Mouse (Mus musculus) intestine, postnatal 0 days (tissue): ENCODE data around the gene Sh3bgrl. TPM values are rescaled to one million over a fixed set of nuclear protein-coding genes. Genes with fewer than 3 reads are reported as not detected.
"Not testable (repeated sequence)": the region's sequence is repeated elsewhere in the genome, so short reads cannot be mapped to it uniquely, and the experiment has no call there.

ENCODE experiments used
- ATAC-seq: fragments of 200-750 bp; cut with Nextera tagmentation; 2 replicates; pipeline ENCODE4 v1.8.0; 2017; ENCODE audit warnings: mild to moderate bottlenecking, moderate TSS enrichment, moderate library complexity
- H3K27ac ChIP-seq: fragments of 300-500 bp; sonication (generic); 2 replicates; pipeline ENCODE4 v1.5.1; 2014; ENCODE audit warnings: mild to moderate bottlenecking, low read depth, low read length, moderate library complexity
- H3K27me3 ChIP-seq: fragments of 300-500 bp; sonication (generic); replicated peaks from 2 replicates; pipeline ENCODE4 v1.6.1; 2014; ENCODE audit warnings: low read length, mixed read lengths; ENCODE audit not compliant: control insufficient read depth, insufficient read depth
- H3K36me3 ChIP-seq: fragments of 300-500 bp; sonication (generic); 2 replicates; pipeline ENCODE4 v1.6.1; 2014; ENCODE audit warnings: mild to moderate bottlenecking, moderate library complexity; ENCODE audit not compliant: control insufficient read depth, insufficient read depth
- H3K4me1 ChIP-seq: fragments of 300-500 bp; sonication (generic); replicated peaks from 2 replicates; pipeline ENCODE4 v1.6.1; 2014; ENCODE audit warnings: antibody characterized with exemption, low read length, mixed read lengths; ENCODE audit not compliant: control insufficient read depth, insufficient read depth
- H3K4me2 ChIP-seq: fragments of 300-500 bp; sonication (generic); replicated peaks from 2 replicates; pipeline ENCODE4 v1.6.1; 2014; ENCODE audit warnings: low read depth, mild to moderate bottlenecking, moderate library complexity
- H3K4me3 ChIP-seq: fragments of 300-500 bp; sonication (generic); 2 replicates; pipeline ENCODE4 v1.5.1; 2014; ENCODE audit warnings: low read depth, low read length
- H3K9ac ChIP-seq: fragments of 300-500 bp; sonication (generic); 2 replicates; pipeline ENCODE4 v1.6.1; 2014; ENCODE audit warnings: mild to moderate bottlenecking, low read depth, low read length
- H3K9me3 ChIP-seq: fragments of 300-500 bp; sonication (generic); 2 replicates; pipeline ENCODE4 v1.6.1; 2016; ENCODE audit warnings: mixed run types; ENCODE audit not compliant: control insufficient read depth
- CTCF ChIP-seq: sonication (generic); IDR thresholded peaks from 2 replicates; pipeline ENCODE4 v1.5.1; 2016; ENCODE audit warnings: low read depth, mild to moderate bottlenecking, control low read depth, antibody characterized with exemption, moderate library complexity
- WGBS: fragments of 180-500 bp; shearing (Covaris S2); extraction: QIAGEN DNeasy Blood & Tissue Kit; methylation state at CpG from one replicate; pipeline ENCODE4 v1.1.7; 2014; 5-methylcytosine and 5-hydroxymethylcytosine counted together
- polyA plus RNA-seq: library from polyadenylated mRNA; unstranded; fragments of >200 nt; fragmentation: Nextera tagmentation; extraction: Ambion mirVana; gene quantifications from 2 replicates; pipeline ENCODE4 v1.2.1, GENCODE M21; 2015

The Sh3bgrl gene
- 50.8 and 62.2 TPM in 2 replicates for polyA plus RNA-seq

GRCm38 (mm10) chrX:109095245-109096242 is at the start of gene Sh3bgrl:
TSS of gene Sh3bgrl (plus strand) at chrX:109095365.
- ATAC-seq: peak; percentile 88
- Histone ChIP-seq H3K4me1 (no peaks in the 10 kb centered on the region), H3K36me3 (no peaks in the 10 kb centered on the region)

GRCm38 (mm10) chrX:109047773-109048172 is 47.4 kb upstream of the Sh3bgrl start:
- H3K4me3 ChIP-seq: no peak overlapping the region
- 57% methylated on average over 1 of the region's 1 CpGs for WGBS
- no peak overlapping the region for H3K9ac ChIP-seq

More at GRCm38 (mm10) chrX:109095245-109096242, at the start of gene Sh3bgrl:
- H3K4me3 ChIP-seq: peak within 1 kb of the TSS; percentile 57
- no peaks in the 10 kb centered on the region for H3K9me3 ChIP-seq
- TF ChIP-seq CTCF: no peak
- H3K4me2 ChIP-seq: peak within 1 kb of the TSS; percentile 59
- 18% methylated on average over 26 of the region's 26 CpGs for WGBS
- H3K27ac ChIP-seq: peak within 1 kb of the TSS; percentile 68
- H3K9ac ChIP-seq: peak within 1 kb of the TSS; percentile 31; the same call in 1 of the 2 replicates
- no peaks in the 10 kb centered on the region for H3K27me3 ChIP-seq

GRCm38 (mm10) chrX:109071719-109072118 is 23.4 kb upstream of the Sh3bgrl start:
- Histone ChIP-seq H3K4me1 (no peaks in the 10 kb centered on the region), H3K4me3 (no peak overlapping the region), H3K9ac (no peak overlapping the region), H3K9me3 (no peaks in the 10 kb centered on the region), H3K4me2 (no peak overlapping the region), H3K27me3 (no peaks in the 10 kb centered on the region), H3K27ac (no peak overlapping the region), H3K36me3 (no peaks in the 10 kb centered on the region)
- no peak for TF ChIP-seq CTCF
- ATAC-seq: no peak
- WGBS: 72% methylated on average over 3 of the region's 3 CpGs

More at GRCm38 (mm10) chrX:109047773-109048172, 47.4 kb upstream of the Sh3bgrl start:
- no peak for TF ChIP-seq CTCF
- Histone ChIP-seq H3K4me2 (no peak overlapping the region), H3K27ac (no peak overlapping the region), H3K4me1 (no peaks in the 10 kb centered on the region), H3K9me3 (no peaks in the 10 kb centered on the region), H3K36me3 (no peaks in the 10 kb centered on the region), H3K27me3 (no peaks in the 10 kb centered on the region)
- ATAC-seq: no peak

GRCm38 (mm10) chrX:109075716-109076115 is 19.4 kb upstream of the Sh3bgrl start:
- no peaks in the 10 kb centered on the region for H3K36me3 ChIP-seq
- WGBS: 62% methylated on average over 1 of the region's 1 CpGs
- H3K27ac ChIP-seq: no peak overlapping the region
- H3K4me3 ChIP-seq: no peak overlapping the region
- ATAC-seq: no peak
- H3K4me2 ChIP-seq: no peak overlapping the region
- H3K27me3 ChIP-seq: no peaks in the 10 kb centered on the region
- no peaks in the 10 kb centered on the region for H3K9me3 ChIP-seq
- no peak for TF ChIP-seq CTCF
- H3K9ac ChIP-seq: no peak overlapping the region
- H3K4me1 ChIP-seq: no peaks in the 10 kb centered on the region

- H3K9me3 ChIP-seq: no peaks in the 10 kb centered on the region
- ATAC-seq: no peak
- no peaks in the 10 kb centered on the region for H3K4me1 ChIP-seq
- H3K27me3 ChIP-seq: no peaks in the 10 kb centered on the region
- no peak overlapping the region for H3K27ac ChIP-seq
- TF ChIP-seq CTCF: peak; percentile 63
- WGBS: 21% methylated on average over 3 of the region's 3 CpGs
- no peak overlapping the region for H3K4me3 ChIP-seq
- H3K4me2 ChIP-seq: no peak overlapping the region
- H3K9ac ChIP-seq: no peak overlapping the region
- H3K36me3 ChIP-seq: no peaks in the 10 kb centered on the region
These were observed 18.8 kb upstream of the Sh3bgrl start for GRCm38 (mm10) chrX:109076355-109076754.

- H3K27ac ChIP-seq, H3K4me1 ChIP-seq, H3K36me3 ChIP-seq, H3K4me2 ChIP-seq, H3K9me3 ChIP-seq, H3K9ac ChIP-seq, H3K27me3 ChIP-seq, H3K4me3 ChIP-seq: not testable (repeated sequence)
- ATAC-seq: peak; percentile 86
- 47% methylated on average over 4 of the region's 4 CpGs for WGBS
These were observed 15.8 kb upstream of the Sh3bgrl start for GRCm38 (mm10) chrX:109079354-109079753.
